Mouse (Mus musculus): ENCODE measurements around the gene Vps35l. TPM values are rescaled to one million over a fixed set of nuclear protein-coding genes. Genes with fewer than 3 reads are reported as not detected.

Vps35l gene
- polyA plus RNA-seq, 1 experiment = 1.2 TPM

GRCm38 (mm10) chr7:118706488-118706887, 33.5 kb upstream of the Vps35l start:
- H3K4me1 ChIP-seq (ENCODE audit: control insufficient read depth) = peaks cover 44% of the 10 kb centered on the region
- H3K36me3 ChIP-seq (ENCODE audit: control insufficient read depth) = peaks cover 22% of the 10 kb centered on the region
- H3K27me3 ChIP-seq (ENCODE audit: control insufficient read depth) = no peaks in the 10 kb centered on the region
- TF ChIP-seq TAL1 (IDR thresholded peaks at IDR 0.05; ENCODE audit: low read length) (no peak), GATA1 (IDR thresholded peaks at IDR 0.05; ENCODE audit: low read length) (no peak)
- no peaks in the 10 kb centered on the region for H3K9me3 ChIP-seq (ENCODE audit: control insufficient read depth, low read length)
- no peak overlapping the region for H3K4me3 ChIP-seq (replicated peaks)

GRCm38 (mm10) chr7:118707216-118707615, 32.8 kb upstream of the Vps35l start:
- TF ChIP-seq GATA1 (IDR thresholded peaks at IDR 0.05; ENCODE audit: low read length) (no peak), TAL1 (IDR thresholded peaks at IDR 0.05; ENCODE audit: low read length) (no peak)
- no peak overlapping the region for H3K4me3 ChIP-seq (replicated peaks)
- H3K9me3 ChIP-seq (ENCODE audit: control insufficient read depth, low read length) = no peaks in the 10 kb centered on the region
- peaks cover 44% of the 10 kb centered on the region for H3K4me1 ChIP-seq (ENCODE audit: control insufficient read depth)
- H3K36me3 ChIP-seq (ENCODE audit: control insufficient read depth) = peaks cover 15% of the 10 kb centered on the region
- H3K27me3 ChIP-seq (ENCODE audit: control insufficient read depth) = no peaks in the 10 kb centered on the region

- Histone ChIP-seq H3K4me1 (ENCODE audit: control insufficient read depth) (peaks cover 47% of the 10 kb centered on the region), H3K36me3 (ENCODE audit: control insufficient read depth) (peaks cover 9% of the 10 kb centered on the region), H3K4me3 (replicated peaks) (no peak overlapping the region), H3K27me3 (ENCODE audit: control insufficient read depth) (no peaks in the 10 kb centered on the region), H3K9me3 (ENCODE audit: control insufficient read depth, low read length) (no peaks in the 10 kb centered on the region)
- TF ChIP-seq TAL1 (IDR thresholded peaks at IDR 0.05; ENCODE audit: low read length) = no peak
- no peak for TF ChIP-seq GATA1 (IDR thresholded peaks at IDR 0.05; ENCODE audit: low read length)
These were observed 32.0 kb upstream of the Vps35l start for GRCm38 (mm10) chr7:118708002-118708401.

- no peak overlapping the region for H3K4me3 ChIP-seq (replicated peaks)
- TF ChIP-seq GATA1 (IDR thresholded peaks at IDR 0.05; ENCODE audit: low read length) = no peak
- peaks cover 21% of the 10 kb centered on the region for H3K36me3 ChIP-seq (ENCODE audit: control insufficient read depth)
- H3K9me3 ChIP-seq (ENCODE audit: control insufficient read depth, low read length) = no peaks in the 10 kb centered on the region
- peaks cover 34% of the 10 kb centered on the region for H3K4me1 ChIP-seq (ENCODE audit: control insufficient read depth)
- no peaks in the 10 kb centered on the region for H3K27me3 ChIP-seq (ENCODE audit: control insufficient read depth)
These were observed 29.2 kb upstream of the Vps35l start for GRCm38 (mm10) chr7:118710776-118711175.

- H3K4me1 ChIP-seq (ENCODE audit: control insufficient read depth) = peaks cover 24% of the 10 kb centered on the region
- peaks cover 33% of the 10 kb centered on the region for H3K36me3 ChIP-seq (ENCODE audit: control insufficient read depth)
- no peaks in the 10 kb centered on the region for H3K27me3 ChIP-seq (ENCODE audit: control insufficient read depth)
- no peaks in the 10 kb centered on the region for H3K9me3 ChIP-seq (ENCODE audit: control insufficient read depth, low read length)
- TF ChIP-seq TAL1 (IDR thresholded peaks at IDR 0.05; ENCODE audit: low read length) (no peak), GATA1 (IDR thresholded peaks at IDR 0.05; ENCODE audit: low read length) (no peak)
- H3K4me3 ChIP-seq (replicated peaks) = peak within 1 kb of the TSS; percentile 74
These were observed 27.5 kb upstream of the Vps35l start, which contains the start of gene Ccp110 for GRCm38 (mm10) chr7:118712228-118713173. Gene Ccp110, plus strand, starts transcription at chr7:118712552.

GRCm38 (mm10) chr7:118714873-118715272, 25.2 kb upstream of the Vps35l start:
- no peak for TF ChIP-seq GATA1 (IDR thresholded peaks at IDR 0.05; ENCODE audit: low read length)
- TF ChIP-seq TAL1 (IDR thresholded peaks at IDR 0.05; ENCODE audit: low read length) = no peak
- H3K4me3 ChIP-seq (replicated peaks) = no peak overlapping the region
- peaks cover 21% of the 10 kb centered on the region for H3K4me1 ChIP-seq (ENCODE audit: control insufficient read depth)
- H3K36me3 ChIP-seq (ENCODE audit: control insufficient read depth) = peaks cover 54% of the 10 kb centered on the region
- no peaks in the 10 kb centered on the region for H3K9me3 ChIP-seq (ENCODE audit: control insufficient read depth, low read length)
- no peaks in the 10 kb centered on the region for H3K27me3 ChIP-seq (ENCODE audit: control insufficient read depth)

- peaks cover 84% of the 10 kb centered on the region for H3K36me3 ChIP-seq (ENCODE audit: control insufficient read depth)
These were observed 22.0 kb upstream of the Vps35l start for GRCm38 (mm10) chr7:118718066-118718465.

GRCm38 (mm10) chr7:118723927-118724326, 16.1 kb upstream of the Vps35l start:
- TF ChIP-seq GATA1 (IDR thresholded peaks at IDR 0.05; ENCODE audit: low read length) (no peak), TAL1 (IDR thresholded peaks at IDR 0.05; ENCODE audit: low read length) (no peak)
- no peak overlapping the region for H3K4me3 ChIP-seq (replicated peaks)
- no peaks in the 10 kb centered on the region for H3K4me1 ChIP-seq (ENCODE audit: control insufficient read depth)
- H3K9me3 ChIP-seq (ENCODE audit: control insufficient read depth, low read length) = no peaks in the 10 kb centered on the region
- no peaks in the 10 kb centered on the region for H3K27me3 ChIP-seq (ENCODE audit: control insufficient read depth)
- H3K36me3 ChIP-seq (ENCODE audit: control insufficient read depth) = peaks cover 92% of the 10 kb centered on the region

More at GRCm38 (mm10) chr7:118718066-118718465, 22.0 kb upstream of the Vps35l start:
- no peak for TF ChIP-seq GATA1 (IDR thresholded peaks at IDR 0.05; ENCODE audit: low read length)
- no peak for TF ChIP-seq TAL1 (IDR thresholded peaks at IDR 0.05; ENCODE audit: low read length)
- peaks cover 14% of the 10 kb centered on the region for H3K4me1 ChIP-seq (ENCODE audit: control insufficient read depth)
- H3K27me3 ChIP-seq (ENCODE audit: control insufficient read depth) = no peaks in the 10 kb centered on the region
- no peaks in the 10 kb centered on the region for H3K9me3 ChIP-seq (ENCODE audit: control insufficient read depth, low read length)
- H3K4me3 ChIP-seq (replicated peaks) = no peak overlapping the region

- Histone ChIP-seq H3K27me3 (ENCODE audit: control insufficient read depth) (no peaks in the 10 kb centered on the region), H3K4me1 (ENCODE audit: control insufficient read depth) (no peaks in the 10 kb centered on the region), H3K36me3 (ENCODE audit: control insufficient read depth) (peaks cover 92% of the 10 kb centered on the region), H3K4me3 (replicated peaks) (no peak overlapping the region), H3K9me3 (ENCODE audit: control insufficient read depth, low read length) (no peaks in the 10 kb centered on the region)
- no peak for TF ChIP-seq TAL1 (IDR thresholded peaks at IDR 0.05; ENCODE audit: low read length)
- TF ChIP-seq GATA1 (IDR thresholded peaks at IDR 0.05; ENCODE audit: low read length) = no peak
These were observed 14.6 kb upstream of the Vps35l start for GRCm38 (mm10) chr7:118725459-118725858.

All from erythroblast, embryonic 14.5 days (primary cell).